Mouse (Mus musculus): ENCODE data around the gene Tle3.

DNA sequence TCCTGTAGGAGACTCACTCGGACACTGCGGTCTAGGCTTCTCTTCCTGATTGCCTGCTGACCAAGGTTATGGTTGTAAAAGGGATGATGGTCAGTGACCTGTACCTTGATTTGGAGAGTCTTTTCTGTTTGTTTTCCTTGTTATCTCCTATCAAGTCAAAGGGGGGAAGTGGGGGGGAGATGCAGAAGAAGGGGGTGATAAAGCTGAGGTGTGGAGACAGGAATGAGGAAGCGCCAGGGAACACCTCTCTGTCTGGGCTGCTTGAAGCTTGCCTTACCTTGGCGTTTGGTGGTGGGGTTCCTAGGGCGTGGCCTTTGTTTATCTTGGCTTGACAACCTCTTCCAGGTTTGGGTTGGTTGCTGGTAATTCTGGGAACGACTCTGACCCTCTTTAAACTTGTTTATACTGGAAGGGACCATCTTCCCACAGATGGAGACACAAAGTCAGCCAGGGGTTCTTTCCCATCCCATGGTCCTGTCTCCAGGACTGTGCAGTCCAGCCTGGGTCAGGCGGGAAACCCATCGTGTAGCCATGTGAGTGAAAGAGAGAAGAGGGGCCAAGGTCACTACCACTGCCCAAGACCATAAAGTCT is 10.5 kb downstream of the Tle3 start:
- no peak for TF ChIP-seq CTCF (IDR thresholded peaks at IDR 0.05; ENCODE audit: control insufficient read depth, insufficient read depth, insufficient read length)
- no peak for TF ChIP-seq MAX (IDR thresholded peaks at IDR 0.05)
